Mouse (Mus musculus): Measurements from ENCODE around the gene Osbpl7. TPM values are rescaled to one million over a fixed set of nuclear protein-coding genes. Genes with fewer than 3 reads are reported as not detected.

The Osbpl7 gene
- total RNA-seq, 2 experiments from 2014 or later = 3.8 to 5.1 TPM

GRCm38 (mm10) chr11:97040301-97041021, 10.0 kb upstream of the Osbpl7 start:
- DNase-seq = no peak

GRCm38 (mm10) chr11:97041022-97041899, 9.2 kb upstream of the Osbpl7 start, which contains the start of the genes Lrrc46 and Mrpl10:
Gene Lrrc46 (minus strand): TSS chr11:97041407.
Gene Mrpl10 (plus strand): TSS chr11:97041560.
- DNase-seq = peak; percentile 91

- no peak for DNase-seq
Measured at GRCm38 (mm10) chr11:97044902-97045301, 5.5 kb upstream of the Osbpl7 start.

GRCm38 (mm10) chr11:97045861-97046260, 4.6 kb upstream of the Osbpl7 start:
- DNase-seq = no peak

GRCm38 (mm10) chr11:97048090-97048650, 2.3 kb upstream of the Osbpl7 start:
- DNase-seq = no peak

GRCm38 (mm10) chr11:97049492-97050085, 839 bp upstream of the Osbpl7 start:
- DNase-seq = no peak

- DNase-seq = no peak
Measured at GRCm38 (mm10) chr11:97050944-97051586, 637 bp downstream of the Osbpl7 start.

GRCm38 (mm10) chr11:97052219-97052646, 1.8 kb downstream of the Osbpl7 start:
- peak in 1 of 2 experiments; percentile 17 for DNase-seq

- no peak for DNase-seq
Measured at GRCm38 (mm10) chr11:97063274-97063920, 13.0 kb downstream of the Osbpl7 start.

- DNase-seq = no peak
Measured at GRCm38 (mm10) chr11:97063921-97064295, 13.5 kb downstream of the Osbpl7 start.

GRCm38 (mm10) chr11:97065538-97066295, 15.3 kb downstream of the Osbpl7 start:
- DNase-seq = no peak

GRCm38 (mm10) chr11:97066656-97067360, 16.4 kb downstream of the Osbpl7 start:
- DNase-seq = no peak

GRCm38 (mm10) chr11:97069333-97069732, 18.9 kb downstream of the Osbpl7 start:
- DNase-seq = no peak

GRCm38 (mm10) chr11:97069770-97070169, 19.3 kb downstream of the Osbpl7 start:
- no peak for DNase-seq

GRCm38 (mm10) chr11:97071129-97071528, 20.7 kb downstream of the Osbpl7 start:
- DNase-seq = peak; percentile 37 to 55

- peak; percentile 22 to 60 for DNase-seq
Measured at GRCm38 (mm10) chr11:97072533-97072932, 22.1 kb downstream of the Osbpl7 start.

GRCm38 (mm10) chr11:97074235-97074634, 23.8 kb downstream of the Osbpl7 start:
- no peak for DNase-seq

- DNase-seq = no peak
Measured at GRCm38 (mm10) chr11:97078751-97079150, 28.3 kb downstream of the Osbpl7 start.

- DNase-seq = no peak
Measured at GRCm38 (mm10) chr11:97080291-97080690, 29.9 kb downstream of the Osbpl7 start.

GRCm38 (mm10) chr11:97082977-97083376, 32.5 kb downstream of the Osbpl7 start:
- DNase-seq = peak; percentile 37 to 62

Data from heart, adult 18-20 months (tissue).